Mouse (Mus musculus) intestine, postnatal 0 days (tissue): ENCODE data around the gene Cnih3. TPM values are rescaled to one million over a fixed set of nuclear protein-coding genes. Genes with fewer than 3 reads are reported as not detected.

Experiments
- ATAC-seq: fragments of 200-750 bp; cut with Nextera tagmentation; 2 replicates; pipeline ENCODE4 v1.8.0; 2017; ENCODE audit warnings: mild to moderate bottlenecking, moderate TSS enrichment, moderate library complexity
- H3K27ac ChIP-seq: fragments of 300-500 bp; sonication (generic); 2 replicates; pipeline ENCODE4 v1.5.1; 2014; ENCODE audit warnings: mild to moderate bottlenecking, low read depth, low read length, moderate library complexity
- H3K27me3 ChIP-seq: fragments of 300-500 bp; sonication (generic); replicated peaks from 2 replicates; pipeline ENCODE4 v1.6.1; 2014; ENCODE audit warnings: low read length, mixed read lengths; ENCODE audit not compliant: control insufficient read depth, insufficient read depth
- H3K36me3 ChIP-seq: fragments of 300-500 bp; sonication (generic); 2 replicates; pipeline ENCODE4 v1.6.1; 2014; ENCODE audit warnings: mild to moderate bottlenecking, moderate library complexity; ENCODE audit not compliant: control insufficient read depth, insufficient read depth
- H3K4me1 ChIP-seq: fragments of 300-500 bp; sonication (generic); replicated peaks from 2 replicates; pipeline ENCODE4 v1.6.1; 2014; ENCODE audit warnings: antibody characterized with exemption, low read length, mixed read lengths; ENCODE audit not compliant: control insufficient read depth, insufficient read depth
- H3K4me2 ChIP-seq: fragments of 300-500 bp; sonication (generic); replicated peaks from 2 replicates; pipeline ENCODE4 v1.6.1; 2014; ENCODE audit warnings: low read depth, mild to moderate bottlenecking, moderate library complexity
- H3K4me3 ChIP-seq: fragments of 300-500 bp; sonication (generic); 2 replicates; pipeline ENCODE4 v1.5.1; 2014; ENCODE audit warnings: low read depth, low read length
- H3K9ac ChIP-seq: fragments of 300-500 bp; sonication (generic); 2 replicates; pipeline ENCODE4 v1.6.1; 2014; ENCODE audit warnings: mild to moderate bottlenecking, low read depth, low read length
- H3K9me3 ChIP-seq: fragments of 300-500 bp; sonication (generic); 2 replicates; pipeline ENCODE4 v1.6.1; 2016; ENCODE audit warnings: mixed run types; ENCODE audit not compliant: control insufficient read depth
- CTCF ChIP-seq: sonication (generic); IDR thresholded peaks from 2 replicates; pipeline ENCODE4 v1.5.1; 2016; ENCODE audit warnings: low read depth, mild to moderate bottlenecking, control low read depth, antibody characterized with exemption, moderate library complexity
- WGBS: fragments of 180-500 bp; shearing (Covaris S2); extraction: QIAGEN DNeasy Blood & Tissue Kit; methylation state at CpG from one replicate; pipeline ENCODE4 v1.1.7; 2014; 5-methylcytosine and 5-hydroxymethylcytosine counted together
- polyA plus RNA-seq: library from polyadenylated mRNA; unstranded; fragments of >200 nt; fragmentation: Nextera tagmentation; extraction: Ambion mirVana; gene quantifications from 2 replicates; pipeline ENCODE4 v1.2.1, GENCODE M21; 2015

The Cnih3 gene
- polyA plus RNA-seq, 1 experiment from 2014 or later, result 0.13 TPM

DNA sequence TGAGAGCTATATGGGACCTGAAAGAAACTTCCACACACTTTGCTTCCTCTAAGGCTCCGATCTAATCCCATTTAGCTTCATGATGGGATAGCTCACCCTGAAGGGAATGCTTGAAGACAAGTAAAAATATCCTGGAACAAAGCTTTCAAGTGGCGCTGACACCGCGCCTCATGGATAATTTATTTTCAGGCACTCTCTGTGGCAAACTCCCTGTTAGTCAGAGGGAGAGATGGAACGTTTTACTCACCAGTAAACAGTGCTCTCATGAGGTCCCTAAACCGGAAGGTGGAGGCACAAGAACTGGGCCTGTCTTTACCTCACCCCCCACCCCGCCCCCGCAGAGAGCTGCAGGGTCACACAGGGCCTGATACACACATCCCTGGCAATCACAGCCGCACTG lies 64.4 kb downstream of the Cnih3 start:
- TF ChIP-seq CTCF, result no peak
- Histone ChIP-seq H3K9ac (no peak overlapping the region), H3K27me3 (no peaks in the 10 kb centered on the region), H3K4me2 (no peak overlapping the region), H3K27ac (no peak overlapping the region), H3K9me3 (no peaks in the 10 kb centered on the region), H3K36me3 (no peaks in the 10 kb centered on the region), H3K4me1 (peaks cover 6% of the 10 kb centered on the region; the same call in 1 of the 2 replicates), H3K4me3 (no peak overlapping the region)
- WGBS, result 75% methylated on average over 9 of the region's 9 CpGs
- no peak for ATAC-seq

DNA sequence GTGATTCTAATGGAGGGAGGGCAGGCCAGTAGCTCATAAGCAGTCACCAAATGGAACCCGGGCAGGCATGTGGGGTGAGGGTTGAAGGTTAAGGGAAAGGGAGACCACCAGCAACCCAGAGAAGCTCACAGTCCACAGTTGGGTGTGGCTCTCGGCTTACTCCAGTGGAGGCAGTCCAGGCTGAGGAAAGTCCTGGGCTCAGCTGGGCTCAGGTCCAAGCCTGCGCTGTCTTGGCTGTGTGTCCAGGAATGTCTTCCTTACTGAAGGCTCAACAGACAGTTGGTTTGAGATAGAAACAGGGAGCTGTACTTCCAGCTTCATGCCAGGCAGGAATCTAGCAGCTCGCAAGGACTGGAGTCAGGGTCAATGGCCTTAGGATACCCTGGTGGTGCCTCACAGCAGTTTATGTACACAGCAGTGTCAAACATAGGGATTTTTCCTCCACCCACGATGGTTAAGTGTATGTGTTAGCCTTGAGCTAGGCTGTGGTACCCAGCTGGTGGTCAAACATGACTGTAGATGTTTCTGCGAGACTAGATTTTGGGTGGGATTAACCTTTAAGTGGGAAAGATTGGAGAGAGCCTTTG lies 65.6 kb downstream of the Cnih3 start:
- no peak overlapping the region for H3K9ac ChIP-seq
- H3K4me3 ChIP-seq, result no peak overlapping the region
- H3K9me3 ChIP-seq, result no peaks in the 10 kb centered on the region
- H3K4me2 ChIP-seq, result no peak overlapping the region
- H3K27me3 ChIP-seq, result no peaks in the 10 kb centered on the region
- ATAC-seq, result peak; percentile 51; the same call in 1 of the 2 replicates
- WGBS, result 44% methylated on average over 6 of the region's 6 CpGs
- H3K27ac ChIP-seq, result no peak overlapping the region
- no peak for TF ChIP-seq CTCF
- H3K36me3 ChIP-seq, result no peaks in the 10 kb centered on the region
- peaks cover 6% of the 10 kb centered on the region; the same call in 1 of the 2 replicates for H3K4me1 ChIP-seq

DNA sequence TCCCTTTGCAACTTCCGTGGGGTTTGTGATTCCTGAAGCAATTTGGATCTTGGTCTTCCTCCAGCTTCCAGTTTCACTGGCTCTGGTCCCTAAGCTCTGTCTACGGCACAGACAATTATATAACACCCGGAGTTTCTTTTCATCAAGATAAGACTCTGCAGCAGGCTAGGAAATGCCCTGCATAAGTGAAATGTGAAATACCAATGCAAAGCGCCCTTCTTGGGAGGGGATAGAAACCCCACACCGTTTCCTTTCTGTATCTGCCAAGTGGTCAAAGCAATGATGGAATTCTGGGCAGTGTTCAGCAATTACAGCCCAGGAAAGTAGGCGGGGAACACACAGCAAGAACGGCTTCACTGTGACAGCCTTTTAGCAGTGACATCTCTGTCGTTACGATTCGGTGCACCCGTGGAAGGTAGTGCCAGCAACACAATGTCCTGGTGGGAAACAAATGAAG lies 67.7 kb downstream of the Cnih3 start:
- TF ChIP-seq CTCF, result no peak
- Histone ChIP-seq H3K4me1 (peaks cover 6% of the 10 kb centered on the region; the same call in 1 of the 2 replicates), H3K9ac (no peak overlapping the region), H3K4me3 (no peak overlapping the region), H3K36me3 (no peaks in the 10 kb centered on the region), H3K27me3 (no peaks in the 10 kb centered on the region), H3K27ac (no peak overlapping the region), H3K4me2 (no peak overlapping the region), H3K9me3 (no peaks in the 10 kb centered on the region)
- ATAC-seq, result no peak
- WGBS, result 50% methylated on average over 11 of the region's 11 CpGs

DNA sequence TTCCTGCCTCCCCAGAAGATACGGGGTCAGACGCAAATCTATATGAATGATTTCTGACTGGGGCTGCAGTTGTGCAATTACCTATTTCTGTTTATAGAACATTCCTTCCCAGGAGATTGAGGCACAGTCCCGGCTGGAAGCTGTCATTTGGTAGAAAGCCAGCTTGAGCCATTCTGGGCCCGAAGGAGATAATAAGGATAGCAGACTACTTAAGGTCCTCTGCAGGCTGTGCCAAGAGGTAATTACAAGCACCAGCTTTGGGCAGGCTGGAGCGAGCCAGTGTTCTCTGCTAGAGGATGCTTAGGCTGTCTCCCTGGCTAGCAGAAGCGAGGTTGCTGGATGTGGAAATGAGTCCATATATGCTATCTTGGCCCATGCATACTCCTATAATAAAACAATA lies 70.4 kb downstream of the Cnih3 start:
- TF ChIP-seq CTCF, result no peak
- Histone ChIP-seq H3K27me3 (no peaks in the 10 kb centered on the region), H3K4me2 (no peak overlapping the region), H3K9me3 (no peaks in the 10 kb centered on the region), H3K4me1 (peaks cover 6% of the 10 kb centered on the region; the same call in 1 of the 2 replicates), H3K4me3 (no peak overlapping the region), H3K36me3 (no peaks in the 10 kb centered on the region), H3K9ac (no peak overlapping the region), H3K27ac (no peak overlapping the region)
- ATAC-seq, result no peak
- WGBS, result 41% methylated on average over 6 of the region's 6 CpGs

DNA sequence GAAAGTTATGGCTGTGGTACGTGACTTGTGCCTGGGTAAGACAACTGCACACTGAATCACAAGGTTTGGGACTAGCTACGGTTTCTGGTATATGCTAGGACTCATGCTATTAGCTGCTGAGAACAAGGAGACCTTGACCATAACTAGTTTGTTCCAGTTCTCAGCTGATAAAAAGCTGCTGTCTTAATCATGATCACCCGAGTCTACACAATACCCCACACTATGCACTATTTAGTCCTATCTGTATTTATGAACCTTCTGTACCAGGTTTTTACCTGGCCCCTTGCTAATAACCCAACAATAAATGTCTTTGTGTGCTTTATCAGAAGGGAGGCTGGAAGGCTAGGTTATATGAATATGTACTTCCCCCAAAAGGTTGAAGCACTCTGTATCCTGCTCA lies 72.5 kb downstream of the Cnih3 start:
- Histone ChIP-seq H3K9ac (no peak overlapping the region), H3K4me2 (no peak overlapping the region), H3K27ac (no peak overlapping the region), H3K4me3 (no peak overlapping the region), H3K9me3 (no peaks in the 10 kb centered on the region), H3K36me3 (no peaks in the 10 kb centered on the region), H3K27me3 (no peaks in the 10 kb centered on the region), H3K4me1 (no peaks in the 10 kb centered on the region)
- no peak for TF ChIP-seq CTCF
- 53% methylated on average over 3 of the region's 3 CpGs for WGBS
- peak; percentile 73 for ATAC-seq

DNA sequence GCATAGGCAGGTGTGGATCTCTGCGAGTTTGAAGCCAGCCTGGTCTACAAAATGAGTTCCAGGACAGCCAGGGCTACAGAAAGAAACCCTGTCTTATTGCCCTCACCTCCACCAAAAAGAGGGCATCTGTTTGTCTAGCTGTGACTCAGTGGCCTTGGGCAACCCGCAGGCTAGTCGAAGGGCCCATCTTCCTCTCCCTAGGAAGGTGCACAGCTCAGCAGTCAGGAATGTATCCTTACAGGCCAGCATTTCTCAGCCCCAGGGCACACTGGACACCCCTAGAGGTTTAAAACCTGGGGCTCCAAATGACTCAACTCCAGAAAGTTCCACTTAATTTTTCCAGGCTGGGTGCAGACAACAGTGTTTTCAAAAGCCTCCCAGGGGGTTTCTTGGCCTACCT lies 73.0 kb downstream of the Cnih3 start:
- WGBS, result 46% methylated on average over 3 of the region's 3 CpGs
- no peak overlapping the region for H3K4me3 ChIP-seq
- no peaks in the 10 kb centered on the region for H3K36me3 ChIP-seq
- no peak overlapping the region for H3K4me2 ChIP-seq
- no peaks in the 10 kb centered on the region for H3K4me1 ChIP-seq
- no peak for TF ChIP-seq CTCF
- no peaks in the 10 kb centered on the region for H3K27me3 ChIP-seq
- H3K9me3 ChIP-seq, result no peaks in the 10 kb centered on the region
- H3K27ac ChIP-seq, result no peak overlapping the region
- ATAC-seq, result 0 out of 2 replicates have a peak, but pooled peaks have one; percentile 4
- no peak overlapping the region for H3K9ac ChIP-seq
